Mouse (Mus musculus): ENCODE measurements around the gene Hexb. TPM values are rescaled to one million over a fixed set of nuclear protein-coding genes. Genes with fewer than 3 reads are reported as not detected.
A peak's percentile ranks its signal among the peaks of the same experiment; 100 is the strongest.

Hexb gene
- polyA plus RNA-seq, 1 experiment from 2014 or later, result 39.1 TPM

- no peak for ATAC-seq (ENCODE audit: insufficient number of reproducible peaks, insufficient read depth, low FRiP score, low read depth)
- under 1% methylated on average over 20 of the region's 20 CpGs for WGBS
- H3K4me1 ChIP-seq (ENCODE audit: control insufficient read depth in 2 of 2, insufficient read depth in 2 of 2, low read length in 2 of 2), result peaks cover 14 to 40% of the 10 kb centered on the region in 2 experiments; a peak in 3 of 4 replicates
These were observed 43.7 kb upstream of the Hexb start for GRCm38 (mm10) chr13:97241787-97242280.

GRCm38 (mm10) chr13:97240965-97241786 is 43.0 kb upstream of the Hexb start, which contains the start of gene Enc1:
TSS of gene Enc1 (plus strand) at chr13:97241105.
- Histone ChIP-seq H3K36me3 (ENCODE audit: control insufficient read depth, insufficient read depth, low read length) (peaks cover 14% of the 10 kb centered on the region), H3K27ac (replicated peaks in 1 of 2; ENCODE audit: control insufficient read depth in 1 of 2, insufficient read depth in 1 of 2, low read depth in 2 of 2, low read length in 2 of 2) (peak within 1 kb of the TSS; percentile 90 to 97), H3K4me3 (ENCODE audit: control insufficient read depth in 1 of 2, insufficient read depth in 1 of 2, low read depth in 1 of 2, low read length in 2 of 2) (peak within 1 kb of the TSS; percentile 89 to 91), H3K27me3 (ENCODE audit: control insufficient read depth, insufficient read depth, low read length) (no peaks in the 10 kb centered on the region), H3K4me2 (ENCODE audit: low read length) (peak within 1 kb of the TSS; percentile 99), H3K9me3 (ENCODE audit: control insufficient read depth, low read length) (no peaks in the 10 kb centered on the region), H3K9ac (ENCODE audit: low read length) (peak within 1 kb of the TSS; percentile 96), H3K4me1 (ENCODE audit: control insufficient read depth in 2 of 2, insufficient read depth in 2 of 2, low read length in 2 of 2) (peaks cover 14 to 40% of the 10 kb centered on the region in 2 experiments; a peak in 3 of 4 replicates)
- under 1% methylated on average over 83 of the region's 89 CpGs for WGBS
- ATAC-seq (ENCODE audit: insufficient number of reproducible peaks, insufficient read depth, low FRiP score, low read depth), result peak; percentile 90

More at GRCm38 (mm10) chr13:97241787-97242280, 43.7 kb upstream of the Hexb start:
- H3K27ac ChIP-seq (replicated peaks in 1 of 2; ENCODE audit: control insufficient read depth in 1 of 2, insufficient read depth in 1 of 2, low read depth in 2 of 2, low read length in 2 of 2), result peak overlapping the region; percentile 77 to 90
- H3K4me2 ChIP-seq (ENCODE audit: low read length), result peak overlapping the region; percentile 99
- H3K4me3 ChIP-seq (ENCODE audit: control insufficient read depth in 1 of 2, insufficient read depth in 1 of 2, low read depth in 1 of 2, low read length in 2 of 2), result peak overlapping the region; percentile 89 to 91
- H3K9me3 ChIP-seq (ENCODE audit: control insufficient read depth, low read length), result no peaks in the 10 kb centered on the region
- no peaks in the 10 kb centered on the region for H3K27me3 ChIP-seq (ENCODE audit: control insufficient read depth, insufficient read depth, low read length)
- H3K36me3 ChIP-seq (ENCODE audit: control insufficient read depth, insufficient read depth, low read length), result peaks cover 21% of the 10 kb centered on the region
- peak overlapping the region; percentile 96 for H3K9ac ChIP-seq (ENCODE audit: low read length)

GRCm38 (mm10) chr13:97240279-97240964 is 42.3 kb upstream of the Hexb start:
- Histone ChIP-seq H3K27ac (replicated peaks in 1 of 2; ENCODE audit: control insufficient read depth in 1 of 2, insufficient read depth in 1 of 2, low read depth in 2 of 2, low read length in 2 of 2) (peak overlapping the region; percentile 90 to 97), H3K36me3 (ENCODE audit: control insufficient read depth, insufficient read depth, low read length) (peaks cover 7% of the 10 kb centered on the region), H3K9me3 (ENCODE audit: control insufficient read depth, low read length) (no peaks in the 10 kb centered on the region), H3K27me3 (ENCODE audit: control insufficient read depth, insufficient read depth, low read length) (no peaks in the 10 kb centered on the region), H3K9ac (ENCODE audit: low read length) (peak overlapping the region; percentile 96), H3K4me1 (ENCODE audit: control insufficient read depth in 2 of 2, insufficient read depth in 2 of 2, low read length in 2 of 2) (peaks cover 14 to 40% of the 10 kb centered on the region in 2 experiments; a peak in 3 of 4 replicates), H3K4me3 (ENCODE audit: control insufficient read depth in 1 of 2, insufficient read depth in 1 of 2, low read depth in 1 of 2, low read length in 2 of 2) (peak overlapping the region; percentile 89 to 91), H3K4me2 (ENCODE audit: low read length) (peak overlapping the region; percentile 99)
- 0% methylated on average over 32 of the region's 36 CpGs for WGBS
- ATAC-seq (ENCODE audit: insufficient number of reproducible peaks, insufficient read depth, low FRiP score, low read depth), result peak; percentile 43

GRCm38 (mm10) chr13:97239343-97240180 is 41.4 kb upstream of the Hexb start:
- Histone ChIP-seq H3K9me3 (ENCODE audit: control insufficient read depth, low read length) (no peaks in the 10 kb centered on the region), H3K4me2 (ENCODE audit: low read length) (peak overlapping the region; percentile 99), H3K36me3 (ENCODE audit: control insufficient read depth, insufficient read depth, low read length) (no peaks in the 10 kb centered on the region), H3K4me3 (ENCODE audit: control insufficient read depth in 1 of 2, insufficient read depth in 1 of 2, low read depth in 1 of 2, low read length in 2 of 2) (peak overlapping the region in 1 of 2 experiments; percentile 91; a peak in 1 of 4 replicates), H3K27me3 (ENCODE audit: control insufficient read depth, insufficient read depth, low read length) (no peaks in the 10 kb centered on the region), H3K27ac (replicated peaks in 1 of 2; ENCODE audit: control insufficient read depth in 1 of 2, insufficient read depth in 1 of 2, low read depth in 2 of 2, low read length in 2 of 2) (peak overlapping the region; percentile 67 to 90), H3K4me1 (ENCODE audit: control insufficient read depth in 2 of 2, insufficient read depth in 2 of 2, low read length in 2 of 2) (peaks cover 14 to 36% of the 10 kb centered on the region in 2 experiments; a peak in 3 of 4 replicates), H3K9ac (ENCODE audit: low read length) (peak overlapping the region; percentile 96; the same call in 1 of the 2 replicates)
- no peak for ATAC-seq (ENCODE audit: insufficient number of reproducible peaks, insufficient read depth, low FRiP score, low read depth)
- WGBS, result 5% methylated on average over 23 of the region's 23 CpGs

GRCm38 (mm10) chr13:97238181-97238981 is 40.2 kb upstream of the Hexb start:
- peaks cover 12 to 24% of the 10 kb centered on the region in 2 experiments; a peak in 3 of 4 replicates for H3K4me1 ChIP-seq (ENCODE audit: control insufficient read depth in 2 of 2, insufficient read depth in 2 of 2, low read length in 2 of 2)
- WGBS, result 53% methylated on average over 16 of the region's 16 CpGs
- H3K27ac ChIP-seq (replicated peaks in 1 of 2; ENCODE audit: control insufficient read depth in 1 of 2, insufficient read depth in 1 of 2, low read depth in 2 of 2, low read length in 2 of 2), result peak overlapping the region; percentile 67 to 90
- no peak overlapping the region for H3K9ac ChIP-seq (ENCODE audit: low read length)
- H3K4me3 ChIP-seq (ENCODE audit: control insufficient read depth in 1 of 2, insufficient read depth in 1 of 2, low read depth in 1 of 2, low read length in 2 of 2), result no peak overlapping the region
- 0 out of 2 replicates have a peak overlapping the region, but pooled peaks have one; percentile 99 for H3K4me2 ChIP-seq (ENCODE audit: low read length)
- H3K27me3 ChIP-seq (ENCODE audit: control insufficient read depth, insufficient read depth, low read length), result no peaks in the 10 kb centered on the region
- no peaks in the 10 kb centered on the region for H3K36me3 ChIP-seq (ENCODE audit: control insufficient read depth, insufficient read depth, low read length)
- H3K9me3 ChIP-seq (ENCODE audit: control insufficient read depth, low read length), result no peaks in the 10 kb centered on the region
- no peak for ATAC-seq (ENCODE audit: insufficient number of reproducible peaks, insufficient read depth, low FRiP score, low read depth)

GRCm38 (mm10) chr13:97237700-97238099 is 39.5 kb upstream of the Hexb start:
- Histone ChIP-seq H3K27ac (replicated peaks in 1 of 2; ENCODE audit: control insufficient read depth in 1 of 2, insufficient read depth in 1 of 2, low read depth in 2 of 2, low read length in 2 of 2) (peak overlapping the region; percentile 38 to 90; a peak in 3 of 4 replicates), H3K4me2 (ENCODE audit: low read length) (no peak overlapping the region), H3K9me3 (ENCODE audit: control insufficient read depth, low read length) (no peaks in the 10 kb centered on the region), H3K4me1 (ENCODE audit: control insufficient read depth in 2 of 2, insufficient read depth in 2 of 2, low read length in 2 of 2) (peaks cover 10 to 17% of the 10 kb centered on the region in 2 experiments; a peak in 2 of 4 replicates), H3K9ac (ENCODE audit: low read length) (no peak overlapping the region), H3K36me3 (ENCODE audit: control insufficient read depth, insufficient read depth, low read length) (no peaks in the 10 kb centered on the region), H3K27me3 (ENCODE audit: control insufficient read depth, insufficient read depth, low read length) (no peaks in the 10 kb centered on the region), H3K4me3 (ENCODE audit: control insufficient read depth in 1 of 2, insufficient read depth in 1 of 2, low read depth in 1 of 2, low read length in 2 of 2) (no peak overlapping the region)
- no peak for ATAC-seq (ENCODE audit: insufficient number of reproducible peaks, insufficient read depth, low FRiP score, low read depth)
- WGBS, result 51% methylated on average over 3 of the region's 3 CpGs
